Mouse (Mus musculus) neural tube, embryonic 13.5 days (tissue): ENCODE data around the gene Tgm2. TPM values are rescaled to one million over a fixed set of nuclear protein-coding genes. Genes with fewer than 3 reads are reported as not detected.

Source experiments
- ATAC-seq: fragments of 200-750 bp; cut with Nextera tagmentation; 2 replicates; pipeline ENCODE4 v1.8.0; 2017; ENCODE audit warnings: low read depth, mild to moderate bottlenecking, moderate TSS enrichment, moderate library complexity
- H3K27ac ChIP-seq: fragments of 300-500 bp; sonication (generic); replicated peaks from 2 replicates; pipeline ENCODE4 v1.5.1; 2015; ENCODE audit warnings: moderate library complexity, mild to moderate bottlenecking, inconsistent platforms
- H3K27me3 ChIP-seq: fragments of 300-500 bp; sonication (generic); 2 replicates; pipeline ENCODE4 v1.6.1; 2015; ENCODE audit warnings: mild to moderate bottlenecking, inconsistent platforms
- H3K36me3 ChIP-seq: fragments of 300-500 bp; sonication (generic); 2 replicates; pipeline ENCODE4 v1.6.1; 2015; ENCODE audit warnings: mild to moderate bottlenecking, inconsistent platforms
- H3K4me1 ChIP-seq: fragments of 300-500 bp; sonication (generic); replicated peaks from 2 replicates; pipeline ENCODE4 v1.6.1; 2015; ENCODE audit warnings: inconsistent platforms
- H3K4me2 ChIP-seq: fragments of 300-500 bp; sonication (generic); 2 replicates; pipeline ENCODE4 v1.6.1; 2015; ENCODE audit warnings: inconsistent platforms, mild to moderate bottlenecking, moderate library complexity
- H3K4me3 ChIP-seq: fragments of 300-500 bp; sonication (generic); 2 replicates; pipeline ENCODE4 v1.5.1; 2015; ENCODE audit warnings: mild to moderate bottlenecking, inconsistent platforms
- H3K9ac ChIP-seq: fragments of 300-500 bp; sonication (generic); 2 replicates; pipeline ENCODE4 v1.6.1; 2015; ENCODE audit warnings: moderate library complexity, mild to moderate bottlenecking, inconsistent platforms
- H3K9me3 ChIP-seq: fragments of 300-500 bp; sonication (generic); 2 replicates; pipeline ENCODE4 v1.6.1; 2016; ENCODE audit warnings: inconsistent platforms
- WGBS: fragments of 180-500 bp; shearing (Covaris S2); methylation state at CpG from one replicate; pipeline ENCODE4 v1.1.7; 2015; 5-methylcytosine and 5-hydroxymethylcytosine counted together
- polyA plus RNA-seq: library from polyadenylated mRNA; unstranded; fragments of >200 nt; fragmentation: Nextera tagmentation; extraction: Ambion mirVana; gene quantifications from 2 replicates; pipeline ENCODE4 v1.2.1, GENCODE M21; 2015

Tgm2 gene
- polyA plus RNA-seq, 1 experiment from 2014 or later: 12.0 TPM

DNA sequence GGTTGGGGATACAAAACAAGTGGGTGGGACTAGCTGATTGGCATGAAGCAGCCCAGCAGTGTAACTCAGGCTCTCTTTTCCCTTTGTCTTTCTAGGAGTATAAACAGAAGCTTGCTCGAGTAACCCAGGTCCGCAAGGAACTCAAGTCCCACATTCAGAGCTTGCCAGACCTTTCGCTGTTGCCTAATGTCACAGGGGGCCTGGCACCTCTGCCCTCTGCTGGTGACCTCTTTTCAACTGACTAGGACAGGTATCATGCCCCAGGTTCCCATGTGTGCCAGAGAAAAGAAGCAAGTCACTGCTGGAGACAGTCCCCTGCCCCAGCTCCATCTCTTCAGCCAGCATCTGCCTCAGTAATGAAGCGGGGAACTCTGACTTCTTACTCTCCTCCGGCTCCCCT is 71.4 kb downstream of the Tgm2 start:
- no peak overlapping the region for H3K27ac ChIP-seq
- H3K4me1 ChIP-seq: peaks cover 5% of the 10 kb centered on the region; the same call in 1 of the 2 replicates
- H3K4me3 ChIP-seq: no peak overlapping the region
- H3K9ac ChIP-seq: no peak overlapping the region
- no peaks in the 10 kb centered on the region for H3K9me3 ChIP-seq
- 87% methylated on average over 5 of the region's 5 CpGs for WGBS
- H3K36me3 ChIP-seq: peaks cover 73% of the 10 kb centered on the region
- ATAC-seq: no peak
- H3K4me2 ChIP-seq: no peak overlapping the region
- H3K27me3 ChIP-seq: no peaks in the 10 kb centered on the region

DNA sequence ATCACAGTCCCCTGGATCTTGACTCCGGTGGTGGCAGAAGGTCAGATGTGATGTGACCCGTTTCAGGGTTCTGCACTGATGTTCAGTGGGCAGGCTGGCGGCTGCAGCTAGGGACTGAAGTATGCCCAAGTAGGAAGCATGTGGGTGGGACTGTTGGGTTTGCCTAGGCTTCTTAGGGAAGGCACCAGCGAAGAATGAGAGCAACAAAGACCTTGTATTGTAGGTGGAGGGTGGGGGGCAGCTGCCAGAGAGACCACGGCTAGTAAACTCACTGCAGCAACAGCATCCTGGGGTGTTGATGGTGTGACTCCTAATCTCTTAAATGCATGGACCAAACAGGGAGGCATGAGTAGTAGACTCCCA is 74.6 kb downstream of the Tgm2 start:
- ATAC-seq: no peak
- WGBS: 87% methylated on average over 5 of the region's 5 CpGs
- Histone ChIP-seq H3K4me3 (no peak overlapping the region), H3K36me3 (peaks cover 77% of the 10 kb centered on the region), H3K4me2 (no peak overlapping the region), H3K9me3 (no peaks in the 10 kb centered on the region), H3K27ac (no peak overlapping the region), H3K4me1 (peaks cover 4% of the 10 kb centered on the region; the same call in 1 of the 2 replicates), H3K9ac (no peak overlapping the region), H3K27me3 (no peaks in the 10 kb centered on the region)

DNA sequence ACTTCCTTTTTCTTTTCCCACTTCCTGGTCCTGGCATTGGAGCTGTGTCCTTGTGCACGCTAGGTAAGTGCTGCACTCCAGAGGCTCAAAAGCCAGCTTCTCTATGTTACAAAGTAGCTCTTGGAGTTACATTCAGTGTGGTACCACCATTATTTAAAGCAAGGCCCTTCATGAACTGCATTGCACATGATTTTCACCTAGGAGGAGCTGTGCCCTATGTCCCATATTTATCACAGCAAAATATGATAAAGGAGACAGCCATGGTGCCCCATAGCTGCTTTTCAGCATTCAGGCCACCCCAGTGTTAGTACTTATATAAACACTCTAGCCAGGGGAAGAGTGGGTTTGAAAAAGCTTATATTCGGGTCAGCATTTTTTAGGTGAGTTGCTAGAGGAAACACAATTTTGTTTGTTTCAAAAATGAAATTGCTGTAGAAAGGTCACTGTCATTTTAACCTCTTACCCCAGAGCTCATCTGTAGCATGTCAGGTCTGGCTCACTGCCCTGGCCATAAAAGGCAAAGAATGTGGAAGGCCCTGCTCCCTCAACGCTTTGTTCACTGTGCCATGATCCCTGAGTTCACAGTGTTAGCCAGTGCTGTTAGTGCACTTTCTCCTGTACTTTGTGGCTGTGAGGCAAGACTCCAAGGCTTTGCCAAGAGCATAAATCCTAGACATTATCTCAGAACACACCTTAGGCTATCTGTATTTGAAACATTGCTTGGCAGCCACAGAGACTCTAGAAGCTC is 75.2 kb downstream of the Tgm2 start:
- H3K4me3 ChIP-seq: no peak overlapping the region
- H3K9me3 ChIP-seq: no peaks in the 10 kb centered on the region
- ATAC-seq: no peak
- peaks cover 73% of the 10 kb centered on the region for H3K36me3 ChIP-seq
- WGBS: 88% methylated on average over 3 of the region's 3 CpGs
- H3K27me3 ChIP-seq: no peaks in the 10 kb centered on the region
- H3K4me2 ChIP-seq: no peak overlapping the region
- no peak overlapping the region for H3K27ac ChIP-seq
- H3K4me1 ChIP-seq: peaks cover 8% of the 10 kb centered on the region; the same call in 1 of the 2 replicates
- H3K9ac ChIP-seq: no peak overlapping the region

DNA sequence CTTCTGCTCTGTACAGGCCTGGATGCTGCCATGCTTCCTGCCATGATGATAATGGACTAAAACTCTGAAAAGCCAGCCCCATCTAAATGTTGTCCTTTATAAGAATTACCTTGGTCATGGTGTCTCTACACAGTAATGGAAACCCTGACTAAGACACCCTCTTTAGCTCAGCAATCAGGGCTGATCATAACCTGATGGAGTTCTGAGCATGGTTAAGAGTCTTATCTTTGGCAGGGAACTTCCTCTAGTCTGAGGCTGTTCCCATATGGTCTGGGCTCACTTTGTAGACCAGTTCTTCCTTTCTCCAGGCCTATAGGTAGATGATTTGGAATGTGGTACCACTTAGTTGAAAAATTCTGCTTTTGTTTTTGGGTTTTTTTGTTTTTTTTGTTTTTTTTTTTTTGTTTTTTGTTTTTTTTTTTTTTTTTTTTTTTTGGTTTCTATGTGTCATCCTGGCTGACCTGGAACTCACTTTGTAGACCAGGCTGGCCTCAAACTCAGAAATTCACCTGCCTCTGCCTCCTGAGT is 77.7 kb downstream of the Tgm2 start:
- Histone ChIP-seq H3K27me3 (no peaks in the 10 kb centered on the region), H3K4me1 (peaks cover 15% of the 10 kb centered on the region; the same call in 1 of the 2 replicates), H3K27ac (no peak overlapping the region), H3K4me2 (no peak overlapping the region), H3K9ac (no peak overlapping the region), H3K36me3 (peaks cover 56% of the 10 kb centered on the region), H3K9me3 (no peaks in the 10 kb centered on the region), H3K4me3 (no peak overlapping the region)
- no peak for ATAC-seq

DNA sequence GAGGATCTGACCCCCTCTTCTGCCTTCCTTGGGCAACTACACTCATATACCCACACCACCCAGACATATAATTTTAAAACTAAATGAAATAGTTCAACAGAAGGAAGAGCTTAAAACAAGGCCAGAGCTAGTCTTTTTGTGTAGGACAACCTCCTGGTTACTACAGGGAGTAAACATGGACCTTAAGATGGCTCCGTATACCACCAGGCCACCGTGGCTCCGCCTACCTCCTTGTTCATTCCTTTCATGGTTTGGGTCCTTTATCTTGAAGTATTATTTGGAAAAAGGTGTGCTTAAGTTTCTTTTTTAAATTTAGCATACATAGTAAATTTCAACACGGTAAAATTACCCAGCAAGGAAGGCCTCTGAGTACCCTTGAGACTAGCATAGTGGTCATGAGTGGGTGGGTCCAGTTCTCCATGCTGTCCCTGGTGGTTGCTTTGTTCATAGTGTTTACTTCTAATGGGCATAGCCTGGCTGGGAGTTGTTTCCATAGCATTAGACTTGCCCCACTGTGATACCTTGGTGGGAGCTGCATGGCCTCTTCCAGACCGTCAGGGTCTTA is 78.9 kb downstream of the Tgm2 start:
- H3K36me3 ChIP-seq: peaks cover 47% of the 10 kb centered on the region
- no peak overlapping the region for H3K9ac ChIP-seq
- WGBS: 94% methylated on average over 5 of the region's 5 CpGs
- H3K4me2 ChIP-seq: no peak overlapping the region
- no peaks in the 10 kb centered on the region for H3K9me3 ChIP-seq
- no peaks in the 10 kb centered on the region for H3K27me3 ChIP-seq
- ATAC-seq: no peak
- H3K4me3 ChIP-seq: no peak overlapping the region
- no peak overlapping the region for H3K27ac ChIP-seq
- H3K4me1 ChIP-seq: peaks cover 15% of the 10 kb centered on the region; the same call in 1 of the 2 replicates

DNA sequence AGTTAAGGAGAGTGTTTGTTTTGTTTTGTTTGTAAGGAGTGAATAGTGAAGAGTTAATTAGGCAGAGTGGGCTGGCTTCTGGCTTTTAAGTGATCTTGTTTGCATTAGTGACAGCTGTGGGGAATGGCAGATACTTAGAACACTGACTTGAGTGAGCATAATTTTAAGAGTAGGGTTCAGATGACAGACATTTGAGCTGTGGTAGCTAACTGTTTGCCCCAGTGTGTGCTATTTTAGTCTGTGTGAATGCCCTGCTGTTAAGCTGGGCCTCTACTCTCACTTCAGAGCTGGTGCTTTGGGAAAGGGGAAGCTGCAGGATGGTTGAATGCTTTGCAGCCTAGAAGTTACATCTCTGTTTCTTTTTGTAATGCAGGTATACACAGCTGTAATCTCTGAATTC is 79.8 kb downstream of the Tgm2 start:
- Histone ChIP-seq H3K4me3 (no peak overlapping the region), H3K9me3 (no peaks in the 10 kb centered on the region), H3K9ac (no peak overlapping the region), H3K36me3 (peaks cover 47% of the 10 kb centered on the region), H3K27me3 (no peaks in the 10 kb centered on the region), H3K4me2 (no peak overlapping the region), H3K27ac (no peak overlapping the region), H3K4me1 (peaks cover 15% of the 10 kb centered on the region; the same call in 1 of the 2 replicates)
- ATAC-seq: no peak

Other genes with a start within 250 kb of the Tgm2 start
- 26.2 and 34.3 TPM in 2 replicates for gene Vstm2l, start 231.8 kb downstream of the Tgm2 start, polyA plus RNA-seq
- 15.8 and 16.8 TPM in 2 replicates for gene Tti1, start 118.0 kb downstream of the Tgm2 start, polyA plus RNA-seq
- 34.5 and 35.3 TPM in 2 replicates for gene Rprd1b, start 117.9 kb downstream of the Tgm2 start, polyA plus RNA-seq
- gene D630003M21Rik, start 82.8 kb upstream of the Tgm2 start, polyA plus RNA-seq: 2.6 and 3.0 TPM in 2 replicates
- gene Bpi, start 111.7 kb upstream of the Tgm2 start, polyA plus RNA-seq: not detected in 2 replicates
- 5.2 and 5.3 TPM in 2 replicates for gene Lbp, start 160.1 kb upstream of the Tgm2 start, polyA plus RNA-seq
- 532 and 687 TPM in 2 replicates for gene Snhg11, start 229.2 kb upstream of the Tgm2 start, polyA plus RNA-seq